Mouse (Mus musculus) layer of hippocampus, postnatal 25 days (tissue): Measurements from ENCODE around the gene Zfp800. TPM values are rescaled to one million over a fixed set of nuclear protein-coding genes. Genes with fewer than 3 reads are reported as not detected.

ENCODE experiments used
- DNase-seq, 2 experiments: peaks; one replicate each; pipeline ENCODE4 v3.0.0; 2022; ENCODE audit warnings: mixed read lengths in 2 of 2, low spot score in 1 of 2; ENCODE audit errors: extremely low spot score in 1 of 2
- total RNA-seq, 2 experiments: library from RNA; stranded (reverse); gene quantifications; 2 replicates each; pipeline ENCODE4 v1.2.3; 2021

Gene Zfp800
- total RNA-seq, 2 experiments from 2014 or later: 20.9 to 24.2 TPM

- DNase-seq: no peak
Measured at GRCm38 (mm10) chr6:28221017-28221416, 176.8 kb downstream of the Zfp800 start.

- no peak for DNase-seq
Measured at GRCm38 (mm10) chr6:28218386-28218785, 179.4 kb downstream of the Zfp800 start.

- DNase-seq: peak; percentile 60 to 63
Measured at GRCm38 (mm10) chr6:28215268-28215954, 182.4 kb downstream of the Zfp800 start.

- DNase-seq: no peak
Measured at GRCm38 (mm10) chr6:28214658-28215267, 183.0 kb downstream of the Zfp800 start.

- no peak for DNase-seq
Measured at GRCm38 (mm10) chr6:28203454-28203853, 194.4 kb downstream of the Zfp800 start.

- DNase-seq: no peak
Measured at GRCm38 (mm10) chr6:28202833-28203232, 195.0 kb downstream of the Zfp800 start.

GRCm38 (mm10) chr6:28193901-28194300, 203.9 kb downstream of the Zfp800 start:
- no peak for DNase-seq

- no peak for DNase-seq
Measured at GRCm38 (mm10) chr6:28191935-28192334, 205.9 kb downstream of the Zfp800 start.

Other genes starting within 250 kb of the Zfp800 start
- gene Arf5, start 25.6 kb upstream of the Zfp800 start, total RNA-seq: 100 to 1,000 TPM; 327 to 334 TPM
- not detected for gene Fscn3, start 29.8 kb upstream of the Zfp800 start, total RNA-seq
- gene Gcc1, start 30.4 kb upstream of the Zfp800 start, total RNA-seq: 10 to 100 TPM; 15.4 to 20.6 TPM
- not detected for gene Pax4, start 51.3 kb upstream of the Zfp800 start, total RNA-seq
- gene Snd1, start 77.1 kb upstream of the Zfp800 start, total RNA-seq: 100 to 1,000 TPM; 113 to 115 TPM